Mouse (Mus musculus): ENCODE data around the gene Gm28042.

Gene Gm28042

GRCm38 (mm10) chr2:120011462-120012200 is 15.7 kb upstream of the Gm28042 start:
- in situ Hi-C loops (cut with MboI; ENCODE audit: low sequenced_read_pairs) = no loop called here

DNA sequence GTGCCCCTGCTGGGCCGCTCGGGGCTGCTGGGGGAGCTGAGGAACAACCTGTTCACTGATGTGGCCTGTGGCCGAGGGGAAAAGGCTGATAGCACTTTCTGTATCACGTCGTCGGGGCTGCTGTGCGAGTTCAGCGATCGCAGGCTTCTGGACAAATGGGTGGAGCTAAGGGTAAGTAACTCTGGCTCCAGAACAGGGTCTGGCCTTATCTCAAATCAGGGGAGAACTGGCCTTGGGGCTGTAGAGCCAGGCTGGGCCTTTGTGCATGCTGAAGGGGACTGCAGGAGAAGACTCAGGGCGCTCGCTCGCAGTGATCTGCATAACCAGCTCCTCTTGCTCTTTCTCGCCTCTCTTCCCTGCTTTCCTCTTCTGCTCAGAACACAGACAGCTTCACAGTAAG is 14.4 kb upstream of the Gm28042 start:
- in situ Hi-C loops (cut with MboI; ENCODE audit: low sequenced_read_pairs) = no loop called here

DNA sequence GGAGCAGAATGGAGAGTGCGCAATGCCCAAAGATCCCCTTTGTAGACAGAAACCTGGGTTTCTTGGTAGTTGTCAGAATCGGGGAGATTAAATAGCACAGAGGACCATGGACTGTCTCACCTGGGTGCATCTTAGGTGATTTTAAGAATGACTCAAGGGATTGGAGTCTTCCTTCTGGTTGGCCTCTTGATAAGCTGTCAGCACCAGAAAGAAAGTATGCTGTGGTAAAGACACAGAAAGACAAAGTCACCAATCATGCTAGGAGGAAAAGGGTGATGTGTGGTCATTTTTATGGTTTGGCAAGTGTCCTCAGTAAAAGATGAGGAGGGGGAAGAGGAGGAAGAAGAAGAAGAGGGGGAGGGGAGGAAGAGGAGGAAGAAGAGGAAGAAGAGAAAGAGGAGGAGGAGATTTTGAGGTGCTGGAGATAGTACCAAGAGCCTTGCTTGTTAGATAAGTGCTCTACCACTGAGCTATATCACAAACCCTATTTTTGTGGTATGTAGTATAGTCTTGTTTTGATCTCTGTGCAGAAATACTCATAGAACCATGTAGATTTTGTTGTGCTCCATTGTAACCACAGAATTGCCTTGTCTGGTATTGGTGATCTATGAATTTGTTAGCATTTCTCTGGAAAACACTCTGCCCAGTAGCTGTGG is 13.3 kb upstream of the Gm28042 start:
- in situ Hi-C loops (cut with MboI; ENCODE audit: low sequenced_read_pairs) = no loop called here

DNA sequence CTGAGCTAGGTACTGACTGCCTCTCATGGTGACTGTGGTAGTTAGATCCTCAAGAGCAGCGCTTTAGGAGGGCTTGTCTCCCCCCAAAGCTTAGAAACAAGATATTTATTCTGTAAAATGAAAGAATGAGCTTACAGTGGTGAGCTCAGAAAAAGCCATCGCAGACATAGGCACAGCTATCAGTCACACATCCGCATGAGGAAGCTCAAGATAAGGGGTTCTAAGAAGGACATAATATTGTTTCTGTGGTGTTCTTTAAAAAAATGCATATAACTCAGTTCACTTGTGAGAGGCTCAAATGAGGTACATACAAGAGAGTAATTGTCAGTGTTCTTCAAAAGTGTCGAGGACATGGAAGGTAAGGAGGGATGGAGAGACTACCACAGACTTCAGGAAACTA is 11.4 kb upstream of the Gm28042 start:
- in situ Hi-C loops (cut with MboI; ENCODE audit: low sequenced_read_pairs) = no loop called here

- in situ Hi-C loops (cut with MboI; ENCODE audit: low sequenced_read_pairs) = no loop called here
These were observed 9.7 kb upstream of the Gm28042 start for GRCm38 (mm10) chr2:120017599-120017998.

- in situ Hi-C loops (cut with MboI; ENCODE audit: low sequenced_read_pairs) = no loop called here
These were observed 3.0 kb upstream of the Gm28042 start for GRCm38 (mm10) chr2:120024337-120024736.

DNA sequence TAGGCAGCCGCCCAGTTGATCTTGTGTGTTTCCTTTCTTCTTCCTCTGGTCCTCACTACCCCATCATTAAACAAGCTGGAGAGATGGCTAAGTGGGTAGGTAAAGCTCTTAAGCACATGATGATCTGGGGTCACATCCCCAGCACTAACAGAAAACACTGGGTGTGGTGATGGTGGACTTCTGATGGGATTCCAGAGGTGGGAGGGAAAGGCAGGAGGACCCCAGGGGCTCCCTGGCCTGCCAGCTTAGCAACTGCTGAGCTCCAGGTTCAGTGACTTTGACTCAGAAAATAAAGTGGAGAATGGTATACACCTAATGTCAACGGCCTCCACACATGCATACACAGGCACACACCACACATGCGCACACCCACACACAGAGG is 648 bp downstream of the Gm28042 start:
- in situ Hi-C loops (cut with MboI; ENCODE audit: low sequenced_read_pairs) = no loop called here

DNA sequence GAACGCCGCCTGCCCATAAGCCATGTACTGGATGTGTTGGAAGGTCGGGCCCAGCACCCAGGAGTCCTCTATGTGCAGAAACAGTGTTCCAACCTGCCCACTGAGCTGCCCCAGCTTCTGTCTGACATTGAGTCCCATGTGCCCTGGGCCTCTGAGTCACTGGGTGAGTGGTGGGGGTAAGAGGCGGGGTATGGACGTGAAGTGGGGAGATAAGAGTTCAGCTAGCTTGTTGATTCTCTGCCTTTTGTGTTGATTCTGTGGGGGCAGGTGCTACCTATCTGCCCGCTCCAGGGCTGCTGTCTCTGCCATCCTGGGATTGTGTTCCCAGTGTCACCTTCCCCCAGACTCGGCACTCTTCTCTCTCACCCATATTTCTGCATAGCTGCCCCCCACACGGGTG is 3.1 kb downstream of the Gm28042 start:
- in situ Hi-C loops (cut with MboI; ENCODE audit: low sequenced_read_pairs) = no loop called here

GRCm38 (mm10) chr2:120032726-120033467 is 5.6 kb downstream of the Gm28042 start, which contains the start of gene Pla2g4b:
Gene Pla2g4b (plus strand): TSS chr2:120033417.
- in situ Hi-C loops (cut with MboI; ENCODE audit: low sequenced_read_pairs) = no loop called here

DNA sequence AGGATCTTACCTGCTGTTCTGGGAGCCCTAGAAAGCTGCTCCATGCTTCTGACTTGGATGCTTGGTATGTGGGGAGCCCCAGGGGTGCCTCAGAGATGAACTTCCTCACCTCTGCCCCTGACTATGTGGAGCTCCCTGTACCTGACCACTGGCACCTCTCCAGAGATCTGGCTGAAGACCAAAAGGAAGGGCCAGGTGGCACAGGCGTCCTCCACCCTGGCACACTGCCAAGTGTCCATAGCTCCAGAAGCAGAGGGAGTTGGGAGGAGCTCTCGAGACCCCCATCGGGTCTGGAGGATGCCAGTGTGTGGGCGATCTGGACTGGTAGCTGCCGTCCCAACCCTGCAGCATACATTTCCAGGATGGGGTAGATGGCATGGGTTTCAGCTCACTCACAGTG is 6.4 kb downstream of the Gm28042 start:
- in situ Hi-C loops (cut with MboI; ENCODE audit: low sequenced_read_pairs) = no loop called here

- in situ Hi-C loops (cut with MboI; ENCODE audit: low sequenced_read_pairs) = no loop called here
These were observed 10.5 kb downstream of the Gm28042 start for GRCm38 (mm10) chr2:120037744-120038143.

DNA sequence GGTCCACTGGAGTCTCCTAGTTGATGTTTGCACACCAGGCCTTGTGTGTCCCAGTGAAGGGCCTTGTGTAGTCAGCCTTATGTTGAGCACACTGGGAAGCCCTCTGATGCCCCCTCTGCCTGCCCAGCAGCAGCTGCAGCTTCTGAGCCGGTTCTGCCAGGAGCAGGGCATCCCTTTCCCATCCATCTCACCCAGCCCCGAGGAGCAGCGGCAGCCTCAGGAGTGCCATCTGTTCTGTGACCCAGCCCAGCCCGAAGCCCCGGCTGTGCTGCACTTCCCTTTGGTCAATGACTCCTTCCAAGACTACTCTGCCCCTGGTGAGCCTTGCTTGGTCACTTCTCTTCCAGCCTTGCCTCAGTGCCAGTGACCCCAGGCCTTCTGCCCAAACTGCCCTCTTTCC is 13.7 kb downstream of the Gm28042 start:
- in situ Hi-C loops (cut with MboI; ENCODE audit: low sequenced_read_pairs) = no loop called here

- in situ Hi-C loops (cut with MboI; ENCODE audit: low sequenced_read_pairs) = no loop called here
These were observed 16.9 kb downstream of the Gm28042 start for GRCm38 (mm10) chr2:120044101-120044603.

GRCm38 (mm10) chr2:120044676-120045075 is 17.4 kb downstream of the Gm28042 start:
- in situ Hi-C loops (cut with MboI; ENCODE audit: low sequenced_read_pairs) = no loop called here

DNA sequence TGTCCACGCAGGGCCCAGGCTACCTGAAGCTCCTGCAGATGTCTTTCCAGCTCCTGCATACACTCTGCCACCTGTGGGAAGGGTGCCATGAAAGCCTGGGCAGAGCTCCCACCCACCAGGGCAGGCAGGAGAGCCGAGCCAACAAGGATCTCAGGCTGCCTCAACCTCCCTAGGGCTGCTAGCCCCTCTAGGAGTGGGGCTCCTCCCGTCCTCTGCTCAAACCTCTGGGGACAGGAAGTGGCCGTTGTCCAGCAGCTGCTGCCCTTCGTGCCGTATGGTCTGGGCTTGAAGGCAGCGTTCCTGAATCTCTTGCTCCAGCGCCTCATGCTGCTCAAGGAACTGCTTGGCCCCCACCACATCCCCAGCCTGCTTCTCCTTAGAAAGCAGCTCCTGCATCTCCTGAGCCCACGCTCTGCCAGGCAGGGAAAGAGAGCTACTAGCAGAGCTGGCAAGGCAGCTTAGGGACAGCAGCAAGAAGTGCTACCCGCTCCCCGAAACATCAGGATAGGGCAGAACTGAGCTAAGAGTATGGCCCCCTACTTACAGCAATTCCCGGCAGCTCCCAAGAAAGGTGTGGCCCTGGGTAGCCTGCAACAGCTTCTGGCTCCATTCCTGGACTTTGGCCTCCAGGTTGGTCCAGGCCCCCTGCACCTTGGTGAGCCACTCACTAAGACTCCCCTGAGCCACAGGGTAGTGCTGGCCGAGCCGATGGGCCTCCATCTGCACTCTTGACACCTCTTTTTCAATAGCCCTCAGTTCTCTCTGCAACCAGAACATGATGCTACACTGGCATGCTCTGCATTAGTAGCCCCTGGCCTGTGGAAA is 19.4 kb downstream of the Gm28042 start:
- in situ Hi-C loops (cut with MboI; ENCODE audit: low sequenced_read_pairs) = no loop called here

- in situ Hi-C loops (cut with MboI; ENCODE audit: low sequenced_read_pairs) = no loop called here
These were observed 20.9 kb downstream of the Gm28042 start for GRCm38 (mm10) chr2:120048173-120048572.

GRCm38 (mm10) chr2:120049632-120050274 is 22.5 kb downstream of the Gm28042 start:
- in situ Hi-C loops (cut with MboI; ENCODE audit: low sequenced_read_pairs) = no loop called here

DNA sequence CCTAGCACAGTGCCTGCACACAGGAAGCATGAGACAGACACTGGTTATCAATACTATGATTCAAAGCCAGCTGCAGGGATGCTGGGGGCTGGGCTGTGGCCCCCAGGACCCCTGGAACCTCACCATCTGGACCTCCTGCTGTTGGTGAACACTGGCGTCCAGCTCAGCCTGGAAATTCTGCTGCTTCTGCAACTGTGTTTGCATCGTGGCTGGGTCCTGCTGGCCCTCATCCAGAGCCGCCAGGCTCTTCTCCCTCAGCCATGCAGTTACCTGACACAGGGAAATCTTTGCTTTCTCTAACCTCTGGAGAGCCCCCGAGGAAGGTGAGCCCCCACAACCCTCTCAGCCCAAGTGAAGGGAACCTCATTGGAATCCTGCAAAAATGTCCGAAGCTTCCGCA is 24.1 kb downstream of the Gm28042 start:
- in situ Hi-C loops (cut with MboI; ENCODE audit: low sequenced_read_pairs) = no loop called here

DNA sequence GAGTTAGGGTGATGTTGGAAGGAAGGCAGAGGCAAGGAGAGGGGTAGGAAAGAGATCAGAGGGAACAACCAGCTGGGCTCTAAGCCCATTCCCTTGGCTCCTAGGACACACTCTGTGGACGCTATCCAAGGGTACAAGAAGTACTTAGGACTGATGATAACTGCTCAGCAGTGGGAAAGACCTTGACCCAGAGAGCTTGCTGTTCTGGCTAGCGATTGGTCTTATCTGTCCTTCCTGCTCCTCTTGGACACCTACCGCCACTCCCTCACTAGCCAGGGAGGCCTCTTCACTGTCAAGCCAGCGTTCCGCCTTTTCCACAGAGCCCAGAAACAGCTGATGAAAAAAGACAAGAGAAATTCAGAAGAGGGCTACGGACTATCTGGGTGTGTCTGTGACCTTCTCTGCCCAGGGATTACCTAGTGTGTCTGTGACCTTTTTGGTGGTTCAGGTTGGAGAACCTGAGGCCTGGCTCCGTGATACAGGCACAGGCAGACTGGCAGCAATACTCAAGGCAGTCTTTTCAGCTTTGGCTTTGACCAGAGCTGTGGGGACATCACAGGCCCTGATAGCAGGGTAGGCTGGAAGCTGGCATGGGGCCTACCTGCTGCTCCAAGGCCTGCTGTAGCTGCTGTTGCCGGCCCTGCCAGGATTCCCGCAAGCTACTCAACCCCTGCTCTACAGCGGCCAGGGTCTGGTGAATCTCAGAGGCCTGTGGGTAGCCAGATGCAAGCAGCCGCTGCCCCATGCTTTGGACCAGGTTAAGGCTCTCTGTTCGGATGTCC is 27.7 kb downstream of the Gm28042 start:
- in situ Hi-C loops (cut with MboI; ENCODE audit: low sequenced_read_pairs) = no loop called here

DNA sequence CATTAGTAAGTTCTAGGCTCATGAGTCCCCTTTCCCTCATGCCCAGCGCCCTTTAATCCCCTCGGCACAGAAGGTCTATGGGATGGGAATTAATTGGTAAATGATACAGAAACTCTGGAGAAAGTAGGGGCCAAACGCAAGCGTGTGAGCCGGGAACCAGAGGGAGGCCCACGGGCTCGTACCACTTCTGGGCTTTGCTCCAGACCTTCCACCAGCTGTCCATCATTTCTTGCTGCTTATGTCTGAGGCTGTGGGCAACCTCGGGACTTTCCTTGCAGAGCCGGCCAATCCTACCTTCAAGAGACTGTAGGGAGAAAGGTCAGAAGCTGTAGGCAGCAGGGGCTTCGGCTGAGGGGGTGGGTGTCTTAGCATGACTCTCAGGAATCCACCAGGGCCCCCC is 28.6 kb downstream of the Gm28042 start:
- in situ Hi-C loops (cut with MboI; ENCODE audit: low sequenced_read_pairs) = no loop called here
